Mouse (Mus musculus) brain, embryonic 14.5 days (tissue): ENCODE measurements around the gene Ctnnd2.

Experiments used
- CTCF ChIP-seq: fragments of 200-500 bp; IDR thresholded peaks from 2 replicates; pipeline ENCODE4 v1.5.1; 2012; ENCODE audit warnings: inconsistent platforms, mild to moderate bottlenecking, moderate library complexity, borderline replicate concordance; ENCODE audit not compliant: insufficient read depth, insufficient read length; ENCODE audit errors: extremely low read depth
- POLR2A ChIP-seq: fragments of 200-500 bp; IDR thresholded peaks from 2 replicates; pipeline ENCODE4 v1.6.1; 2012; ENCODE audit warnings: mild to moderate bottlenecking, inconsistent platforms, borderline replicate concordance; ENCODE audit not compliant: poor library complexity, insufficient read depth, insufficient read length, severe bottlenecking; ENCODE audit errors: extremely low read depth

- TF ChIP-seq CTCF (no peak), POLR2A (no peak)
Observed at GRCm38 (mm10) chr15:30450765-30451164, 278.4 kb downstream of the Ctnnd2 start.
